Mouse (Mus musculus): ENCODE data around the gene Cdca8.

Gene Cdca8

DNA sequence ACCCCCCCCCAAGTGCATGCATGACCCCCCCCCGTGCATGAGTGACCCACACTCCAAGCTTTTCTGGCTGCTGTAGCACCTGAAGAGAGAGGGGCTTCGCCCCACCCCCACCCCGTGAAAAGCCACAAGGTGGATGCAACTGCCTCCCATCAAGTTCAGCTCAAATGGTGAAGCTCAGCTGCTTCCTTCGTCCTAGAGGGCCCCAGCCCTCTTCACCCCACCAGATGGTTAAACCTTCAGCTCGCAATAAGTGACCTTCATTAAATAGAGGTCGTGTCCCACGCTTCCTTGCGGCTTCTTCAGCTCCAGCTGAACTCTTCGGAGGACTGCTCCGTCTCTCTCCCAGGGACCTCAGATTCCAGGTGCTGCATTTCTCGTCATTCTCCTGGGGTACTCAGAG lies 58.5 kb downstream of the Cdca8 start, which contains the start of gene Epha10:
Gene Epha10, plus strand, starts transcription at position 301 of the 400 bp plus-strand sequence.
- no peak for DNase-seq (ENCODE audit: low spot score in 2 of 2)

GRCm38 (mm10) chr4:124872719-124873118 lies 66.4 kb downstream of the Cdca8 start:
- no peak for DNase-seq (ENCODE audit: low spot score in 2 of 2)
